Mouse (Mus musculus): Measurements from ENCODE around the gene Cyb5rl.

The Cyb5rl gene

GRCm38 (mm10) chr4:107094484-107095187 lies 27.8 kb downstream of the Cyb5rl start:
- ChIA-PET POLR2A (interaction anchor here in 2 of 4 experiments (0.6 to 2.1 kb wide), 7 partner anchors 9 to 589 kb away, joined by 3 to 11 read pairs (median 3); partner anchors contain the start of gene Dmrtb1 (in 1 of the 2)), CTCF (interaction anchor here in 1 of 4 experiments (1.2 kb wide), 1 partner anchor 10 kb away, joined by 4 read pairs; no protein-coding TSS in a partner anchor)

DNA sequence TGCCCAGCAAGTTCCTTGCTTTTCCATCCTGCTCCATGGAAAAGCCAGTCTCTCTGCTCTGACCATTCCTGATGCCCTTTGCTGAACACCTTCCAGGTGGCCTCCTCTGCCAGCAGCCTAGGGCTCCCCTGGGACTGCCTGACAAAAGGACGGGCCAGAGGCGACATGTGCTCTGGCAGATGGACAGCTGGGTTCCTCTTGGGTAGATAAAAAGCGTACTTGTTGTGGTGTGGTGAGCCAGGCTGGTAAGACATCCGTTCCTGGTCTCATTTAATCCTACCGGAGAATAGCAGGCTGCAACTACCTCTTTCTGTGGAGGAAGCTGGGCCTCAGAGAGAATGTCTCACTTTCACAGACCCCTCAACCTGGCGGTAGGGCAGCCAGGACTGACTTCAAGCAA lies 29.3 kb downstream of the Cyb5rl start:
- POLR2A ChIA-PET, result interaction anchor here in 2 of 4 experiments (0.9 to 2.1 kb wide), 2 partner anchors 11 to 32 kb away, joined by 4 to 11 read pairs; no protein-coding TSS in a partner anchor
- CTCF ChIA-PET, result no interaction called here

DNA sequence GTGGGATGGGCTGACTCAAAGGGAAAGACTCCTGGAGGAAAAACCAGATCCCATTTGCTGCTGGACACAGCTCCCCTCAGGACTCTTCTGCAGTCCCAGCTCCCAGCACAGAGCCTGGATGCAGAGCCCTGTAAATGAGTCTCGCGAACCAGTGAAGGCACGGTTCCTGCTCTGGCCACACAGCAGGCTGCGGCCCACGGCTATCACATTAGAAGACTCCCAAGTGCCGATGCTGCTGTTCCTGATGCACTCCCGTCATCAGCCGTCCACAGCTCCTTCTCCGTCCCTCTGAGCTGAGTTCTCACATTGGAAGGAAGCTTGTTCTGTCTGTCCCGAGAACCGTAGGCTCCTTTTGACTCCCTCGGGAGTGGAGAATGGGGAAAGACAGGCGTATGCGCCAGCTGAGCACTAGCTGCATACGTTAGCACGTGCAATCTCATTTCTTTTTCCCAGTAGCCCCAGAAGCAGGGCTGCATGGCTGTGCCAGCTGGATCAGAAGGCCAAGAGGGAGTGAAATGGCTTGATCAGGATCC lies 30.1 kb downstream of the Cyb5rl start, which contains the start of gene Cdcp2:
Gene Cdcp2 (plus strand): TSS at position 51 of the 533 bp plus-strand sequence.
- CTCF ChIA-PET, result interaction anchor here in 1 of 4 experiments (1.8 kb wide), 1 partner anchor 67 kb away, joined by 6 read pairs; no protein-coding TSS in a partner anchor
- POLR2A ChIA-PET, result interaction anchor here in 2 of 4 experiments (0.6 to 2.7 kb wide), 8 partner anchors 9 to 111 kb away, joined by 3 to 14 read pairs (median 3); no protein-coding TSS in a partner anchor

GRCm38 (mm10) chr4:107097871-107098270 lies 31.1 kb downstream of the Cyb5rl start:
- POLR2A ChIA-PET, result interaction anchor here in 3 of 4 experiments (0.7 to 2.7 kb wide), 8 partner anchors 10 to 824 kb away, joined by 3 to 14 read pairs (median 3); no protein-coding TSS in a partner anchor
- CTCF ChIA-PET, result interaction anchor here in 3 of 4 experiments (0.5 to 1.8 kb wide), 4 partner anchors 10 to 262 kb away, joined by 3 to 6 read pairs (median 4); no protein-coding TSS in a partner anchor

DNA sequence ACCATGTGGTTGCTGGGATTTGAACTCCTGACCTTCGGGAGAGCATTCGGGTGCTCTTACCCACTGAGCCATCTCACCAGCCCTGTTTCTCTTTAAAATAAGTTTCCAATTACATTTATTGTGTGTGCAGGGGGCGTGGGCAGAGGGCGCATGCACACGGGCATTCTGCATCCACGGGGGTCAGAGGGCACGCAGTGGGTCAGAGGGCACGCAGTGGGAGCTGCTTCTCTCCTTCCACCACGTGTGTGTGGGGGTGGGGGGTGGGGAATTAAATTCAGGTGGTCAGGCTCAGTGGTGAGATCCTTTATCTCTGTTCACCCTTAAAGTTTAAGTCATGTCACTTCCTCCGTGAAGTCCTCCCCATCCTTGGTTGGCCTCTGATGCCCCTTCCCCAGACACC lies 31.6 kb downstream of the Cyb5rl start:
- ChIA-PET POLR2A (interaction anchor here (0.6 to 2.7 kb wide), 11 partner anchors 9 to 299 kb away, joined by 3 to 14 read pairs (median 4); no protein-coding TSS in a partner anchor), CTCF (interaction anchor here in 3 of 4 experiments (0.6 to 1.8 kb wide), 3 partner anchors 9 to 65 kb away, joined by 3 to 6 read pairs (median 4); no protein-coding TSS in a partner anchor)

- CTCF ChIA-PET, result interaction anchor here in 2 of 4 experiments (0.6 to 1.8 kb wide), 4 partner anchors 10 to 299 kb away, joined by 3 to 6 read pairs (median 4); no protein-coding TSS in a partner anchor
Observed at GRCm38 (mm10) chr4:107098791-107099525, 32.2 kb downstream of the Cyb5rl start.

GRCm38 (mm10) chr4:107102220-107102619 lies 35.4 kb downstream of the Cyb5rl start:
- ChIA-PET CTCF (interaction anchor here in 1 of 4 experiments (0.6 kb wide), 1 partner anchor 321 kb away, joined by 4 read pairs; no protein-coding TSS in a partner anchor), POLR2A (interaction anchor here in 3 of 4 experiments (0.6 to 1.4 kb wide), 3 partner anchors 10 to 47 kb away, joined by 3 read pairs; no protein-coding TSS in a partner anchor)

More at GRCm38 (mm10) chr4:107098791-107099525, 32.2 kb downstream of the Cyb5rl start:
- POLR2A ChIA-PET, result interaction anchor here (0.6 to 2.7 kb wide), 9 partner anchors 9 to 300 kb away, joined by 3 to 14 read pairs (median 4); no protein-coding TSS in a partner anchor

- ChIA-PET CTCF (no interaction called here), POLR2A (interaction anchor here in 2 of 4 experiments (0.6 to 1.3 kb wide), 4 partner anchors 24 to 752 kb away, joined by 3 to 4 read pairs (median 4); no protein-coding TSS in a partner anchor)
Observed at GRCm38 (mm10) chr4:107106777-107107176, 40.0 kb downstream of the Cyb5rl start.

GRCm38 (mm10) chr4:107108291-107108731 lies 41.5 kb downstream of the Cyb5rl start:
- POLR2A ChIA-PET, result interaction anchor here in 3 of 4 experiments (0.7 to 3.0 kb wide), 10 partner anchors 10 to 207 kb away, joined by 3 to 14 read pairs (median 4); partner anchors contain the start of genes Tceanc2 (in 2 of the 3) and Tmem59 (in 2 of the 3)
- CTCF ChIA-PET, result interaction anchor here in 3 of 4 experiments (0.6 to 1.5 kb wide), 5 partner anchors 11 to 308 kb away, joined by 3 to 4 read pairs (median 4); no protein-coding TSS in a partner anchor

GRCm38 (mm10) chr4:107109181-107109580 lies 42.4 kb downstream of the Cyb5rl start:
- CTCF ChIA-PET, result interaction anchor here in 1 of 4 experiments (1.5 kb wide), 1 partner anchor 309 kb away, joined by 3 read pairs; no protein-coding TSS in a partner anchor
- POLR2A ChIA-PET, result interaction anchor here in 3 of 4 experiments (0.6 to 3.0 kb wide), 11 partner anchors 9 to 208 kb away, joined by 3 to 14 read pairs (median 3); partner anchors contain the start of genes Tceanc2 (in 2 of the 3) and Tmem59 (in 2 of the 3)

GRCm38 (mm10) chr4:107114278-107114677 lies 47.5 kb downstream of the Cyb5rl start:
- ChIA-PET CTCF (no interaction called here), POLR2A (interaction anchor here in 1 of 4 experiments (0.6 to 1.4 kb wide), 3 partner anchors 9 to 188 kb away, joined by 3 to 4 read pairs (median 3); no protein-coding TSS in a partner anchor)

DNA sequence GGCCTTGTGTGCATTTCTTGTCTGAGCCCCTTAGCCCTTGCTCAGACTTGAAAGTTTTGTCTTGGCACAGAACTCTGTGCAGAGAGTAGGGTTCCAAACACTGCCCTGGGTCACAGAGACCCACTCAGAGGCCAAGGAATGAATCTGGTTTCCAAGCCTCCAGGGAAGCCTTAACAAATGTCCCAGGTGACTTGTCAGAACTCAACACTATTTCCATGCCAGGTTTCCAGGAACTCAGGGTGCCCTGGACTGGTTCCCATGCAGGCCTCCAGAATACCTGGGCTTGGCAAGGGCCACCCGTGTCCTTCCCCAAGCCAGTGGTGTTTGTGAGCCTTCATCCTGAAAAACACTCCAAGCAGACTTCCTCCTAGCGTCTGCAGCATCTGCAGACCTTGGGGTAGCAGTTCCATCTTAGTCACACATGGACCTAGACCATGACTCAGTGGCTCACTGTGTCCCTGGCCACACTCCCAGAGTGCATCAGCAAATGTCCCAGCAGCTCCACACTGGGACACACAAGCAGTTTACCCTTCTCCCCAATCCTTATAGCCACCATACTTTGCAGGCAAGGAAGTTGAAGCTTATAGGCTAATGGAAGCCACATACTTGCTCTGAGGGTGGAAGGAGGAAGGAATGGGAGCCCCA lies 51.1 kb downstream of the Cyb5rl start:
- POLR2A ChIA-PET, result interaction anchor here in 2 of 4 experiments (0.9 to 1.1 kb wide), 2 partner anchors 9 to 10 kb away, joined by 3 to 4 read pairs; no protein-coding TSS in a partner anchor

DNA sequence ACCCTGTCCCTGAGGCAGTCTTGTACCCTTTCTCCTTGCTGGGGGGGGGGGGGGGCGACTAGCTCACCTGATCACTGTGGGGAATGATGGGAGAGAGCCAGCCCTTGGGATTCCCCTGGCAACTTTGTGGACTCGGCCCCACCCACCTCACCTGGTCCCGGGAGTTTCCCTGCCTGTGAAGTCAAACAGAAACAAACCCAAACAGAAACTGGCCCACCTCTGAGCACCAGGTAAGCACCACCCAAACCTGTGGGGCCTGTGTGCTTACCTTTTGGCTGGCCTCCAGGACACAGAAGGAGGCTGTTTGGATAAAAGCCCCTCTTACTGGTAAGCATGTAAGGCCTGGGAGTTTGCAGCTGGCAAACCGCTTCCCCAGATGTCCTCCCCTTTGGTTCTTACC lies 52.3 kb downstream of the Cyb5rl start:
- CTCF ChIA-PET, result interaction anchor here in 1 of 4 experiments (0.6 kb wide), 1 partner anchor 34 kb away, joined by 10 read pairs; no protein-coding TSS in a partner anchor
- POLR2A ChIA-PET, result interaction anchor here in 1 of 4 experiments (0.9 kb wide), 1 partner anchor 11 kb away, joined by 3 read pairs; no protein-coding TSS in a partner anchor

More for the DNA sequence above, 51.1 kb downstream of the Cyb5rl start:
- CTCF ChIA-PET, result interaction anchor here in 1 of 4 experiments (0.6 kb wide), 1 partner anchor 487 kb away, joined by 3 read pairs; no protein-coding TSS in a partner anchor

- CTCF ChIA-PET, result interaction anchor here (0.6 to 1.5 kb wide), 10 partner anchors 29 to 321 kb away, joined by 3 to 7 read pairs (median 4); no protein-coding TSS in a partner anchor
- POLR2A ChIA-PET, result interaction anchor here in 3 of 4 experiments (0.5 to 1.5 kb wide), 3 partner anchors 14 to 312 kb away, joined by 3 to 5 read pairs (median 3); no protein-coding TSS in a partner anchor
Observed at GRCm38 (mm10) chr4:107120676-107121075, 53.9 kb downstream of the Cyb5rl start.

GRCm38 (mm10) chr4:107121165-107121943 lies 54.6 kb downstream of the Cyb5rl start:
- ChIA-PET CTCF (interaction anchor here (0.6 to 1.5 kb wide), 12 partner anchors 13 to 556 kb away, joined by 3 to 7 read pairs (median 4); no protein-coding TSS in a partner anchor), POLR2A (interaction anchor here in 3 of 4 experiments (0.5 to 1.5 kb wide), 7 partner anchors 13 to 335 kb away, joined by 3 to 5 read pairs (median 3); no protein-coding TSS in a partner anchor)

DNA sequence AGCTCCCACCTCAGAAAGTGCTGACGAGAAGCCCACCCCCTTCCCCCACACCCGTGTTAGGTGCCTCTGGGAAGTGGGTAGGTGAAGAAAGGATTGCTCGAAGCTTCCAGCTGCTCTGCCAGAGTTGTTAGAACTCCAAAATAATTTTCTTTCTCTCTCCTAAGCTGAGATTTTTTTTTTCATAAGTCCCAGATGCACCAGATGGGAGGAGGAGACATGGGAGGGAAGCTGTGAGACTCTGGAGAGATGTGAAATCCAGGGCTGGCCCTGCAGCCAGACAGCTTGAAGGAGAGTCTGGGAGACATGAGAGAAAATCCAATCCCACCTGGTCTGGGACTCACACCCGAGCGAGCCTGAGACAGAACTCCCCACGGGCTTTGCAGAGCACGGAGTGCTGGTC lies 57.6 kb downstream of the Cyb5rl start:
- ChIA-PET POLR2A (interaction anchor here in 3 of 4 experiments (0.5 to 1.6 kb wide), 9 partner anchors 12 to 249 kb away, joined by 3 to 5 read pairs (median 3); partner anchors contain the start of gene Tmem59 (in 1 of the 3)), CTCF (interaction anchor here in 3 of 4 experiments (0.8 to 1.0 kb wide), 4 partner anchors 26 to 138 kb away, joined by 3 read pairs; no protein-coding TSS in a partner anchor)
